Mouse (Mus musculus): ENCODE data around the gene Cdkn3. TPM values are rescaled to one million over a fixed set of nuclear protein-coding genes. Genes with fewer than 3 reads are reported as not detected.

Cdkn3 gene
- polyA plus RNA-seq, 1 experiment: 18.2 TPM

- H3K36me3 ChIP-seq (ENCODE audit: control insufficient read depth, insufficient read depth): peaks cover 74% of the 10 kb centered on the region
- no peak overlapping the region for H3ac ChIP-seq (ENCODE audit: control insufficient read depth, insufficient read length, low read depth)
- TF ChIP-seq CTCF (IDR thresholded peaks at IDR 0.05; ENCODE audit: control insufficient read depth, insufficient read depth, insufficient read length) (no peak), MYOG (IDR thresholded peaks at IDR 0.05; ENCODE audit: control insufficient read depth, extremely low read depth, insufficient read length) (no peak), FOSL1 (IDR thresholded peaks at IDR 0.05; ENCODE audit: insufficient read depth, low read length, poor library complexity, severe bottlenecking) (no peak), CEBPB (IDR thresholded peaks at IDR 0.05; ENCODE audit: low read depth) (no peak)
- peaks cover 95% of the 10 kb centered on the region for H3K79me2 ChIP-seq (ENCODE audit: control insufficient read depth, insufficient read depth)
- H3K79me3 ChIP-seq (ENCODE audit: low read depth): peaks cover 84% of the 10 kb centered on the region
- H3K27me3 ChIP-seq (ENCODE audit: control insufficient read depth, insufficient read depth, insufficient read length): no peaks in the 10 kb centered on the region
- H3K4me3 ChIP-seq (ENCODE audit: insufficient read depth, poor library complexity, severe bottlenecking): no peak overlapping the region
These were observed 22.0 kb downstream of the Cdkn3 start for GRCm38 (mm10) chr14:46782187-46782828.

GRCm38 (mm10) chr14:46783327-46783926 is 23.1 kb downstream of the Cdkn3 start:
- Histone ChIP-seq H3K79me2 (ENCODE audit: control insufficient read depth, insufficient read depth) (peaks cover 98% of the 10 kb centered on the region), H3K36me3 (ENCODE audit: control insufficient read depth, insufficient read depth) (peaks cover 66% of the 10 kb centered on the region), H3K4me3 (ENCODE audit: insufficient read depth, poor library complexity, severe bottlenecking) (no peak overlapping the region), H3K27me3 (ENCODE audit: control insufficient read depth, insufficient read depth, insufficient read length) (no peaks in the 10 kb centered on the region), H3K79me3 (ENCODE audit: low read depth) (peaks cover 87% of the 10 kb centered on the region), H3ac (ENCODE audit: control insufficient read depth, insufficient read length, low read depth) (no peak overlapping the region)
- TF ChIP-seq MYOG (IDR thresholded peaks at IDR 0.05; ENCODE audit: control insufficient read depth, extremely low read depth, insufficient read length) (no peak), MAX (IDR thresholded peaks at IDR 0.05) (no peak), CEBPB (IDR thresholded peaks at IDR 0.05; ENCODE audit: low read depth) (no peak), USF1 (IDR thresholded peaks at IDR 0.05; ENCODE audit: low read depth) (no peak), CTCF (IDR thresholded peaks at IDR 0.05; ENCODE audit: control insufficient read depth, insufficient read depth, insufficient read length) (no peak), FOSL1 (IDR thresholded peaks at IDR 0.05; ENCODE audit: insufficient read depth, low read length, poor library complexity, severe bottlenecking) (no peak), MYOD1 (IDR thresholded peaks at IDR 0.05; ENCODE audit: control insufficient read depth, insufficient read length, low read depth) (no peak)

- TF ChIP-seq USF1 (IDR thresholded peaks at IDR 0.05; ENCODE audit: low read depth) (no peak), MYOD1 (IDR thresholded peaks at IDR 0.05; ENCODE audit: control insufficient read depth, insufficient read length, low read depth) (no peak), CTCF (IDR thresholded peaks at IDR 0.05; ENCODE audit: control insufficient read depth, insufficient read depth, insufficient read length) (no peak), MYOG (IDR thresholded peaks at IDR 0.05; ENCODE audit: control insufficient read depth, extremely low read depth, insufficient read length) (no peak), FOSL1 (IDR thresholded peaks at IDR 0.05; ENCODE audit: insufficient read depth, low read length, poor library complexity, severe bottlenecking) (no peak)
- Histone ChIP-seq H3K36me3 (ENCODE audit: control insufficient read depth, insufficient read depth) (peaks cover 48% of the 10 kb centered on the region), H3K79me3 (ENCODE audit: low read depth) (peaks cover 72% of the 10 kb centered on the region), H3K27me3 (ENCODE audit: control insufficient read depth, insufficient read depth, insufficient read length) (no peaks in the 10 kb centered on the region), H3K4me3 (ENCODE audit: insufficient read depth, poor library complexity, severe bottlenecking) (no peak overlapping the region), H3K79me2 (ENCODE audit: control insufficient read depth, insufficient read depth) (peaks cover 79% of the 10 kb centered on the region), H3ac (ENCODE audit: control insufficient read depth, insufficient read length, low read depth) (no peak overlapping the region)
These were observed 24.9 kb downstream of the Cdkn3 start for GRCm38 (mm10) chr14:46785247-46785646.

DNA sequence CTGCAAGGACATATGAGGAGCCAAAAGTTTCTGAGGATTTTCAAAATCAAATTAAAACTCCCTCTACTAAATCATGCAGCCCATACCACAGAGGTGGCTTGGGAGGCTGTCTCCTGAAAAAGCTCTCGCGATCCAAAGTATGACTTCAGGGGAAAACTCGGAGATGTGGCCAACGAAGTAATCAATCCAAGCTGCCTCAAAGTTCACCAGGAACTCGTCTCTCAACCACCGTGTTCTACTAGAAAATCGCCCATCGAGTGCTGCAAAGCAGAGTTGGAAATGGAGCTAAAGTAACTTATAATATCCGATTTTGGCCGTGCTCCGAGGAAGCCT is 27.1 kb downstream of the Cdkn3 start:
- Histone ChIP-seq H3K27me3 (ENCODE audit: control insufficient read depth, insufficient read depth, insufficient read length) (no peaks in the 10 kb centered on the region), H3ac (ENCODE audit: control insufficient read depth, insufficient read length, low read depth) (peak overlapping the region; percentile 82), H3K79me2 (ENCODE audit: control insufficient read depth, insufficient read depth) (peaks cover 58% of the 10 kb centered on the region), H3K4me3 (ENCODE audit: insufficient read depth, poor library complexity, severe bottlenecking) (peak overlapping the region; percentile 71), H3K36me3 (ENCODE audit: control insufficient read depth, insufficient read depth) (peaks cover 28% of the 10 kb centered on the region), H3K79me3 (ENCODE audit: low read depth) (peaks cover 51% of the 10 kb centered on the region)
- TF ChIP-seq CTCF (IDR thresholded peaks at IDR 0.05; ENCODE audit: control insufficient read depth, insufficient read depth, insufficient read length) (no peak), MYOG (IDR thresholded peaks at IDR 0.05; ENCODE audit: control insufficient read depth, extremely low read depth, insufficient read length) (no peak)

DNA sequence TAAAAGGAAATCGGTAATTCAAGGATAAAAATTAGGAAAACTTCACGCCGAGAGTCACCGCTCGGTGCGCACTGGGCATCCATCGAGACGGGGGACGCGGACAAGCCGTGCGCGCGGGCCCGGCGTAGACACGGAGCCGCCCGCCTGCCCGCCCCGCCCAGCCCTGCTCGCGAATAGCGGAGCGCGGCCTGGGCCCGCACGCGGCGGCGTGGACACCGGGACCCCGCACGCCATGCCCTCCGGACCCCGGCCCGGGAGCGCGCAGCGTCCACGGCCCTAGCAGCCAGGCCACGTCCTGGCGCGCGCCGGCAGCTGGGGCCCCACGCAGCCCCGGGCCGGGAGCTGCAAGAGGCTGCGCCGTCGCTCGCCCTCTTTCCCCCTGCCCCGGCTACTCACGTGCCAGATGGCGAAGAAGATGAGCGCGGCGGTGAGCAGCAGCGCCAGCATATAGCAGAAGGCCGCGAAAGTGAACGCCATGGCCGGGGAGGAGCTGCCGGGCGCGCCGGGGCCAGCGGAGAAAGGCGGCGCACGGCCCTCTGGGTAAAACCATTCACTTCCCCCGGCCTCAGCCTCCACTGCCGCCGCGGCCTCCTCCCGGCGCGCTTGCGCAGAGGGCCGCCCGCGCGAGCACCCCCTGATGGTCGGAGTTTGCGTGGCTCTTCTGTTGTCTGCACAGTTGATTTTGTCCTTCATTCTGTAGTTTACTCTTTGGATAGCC is 27.6 kb downstream of the Cdkn3 start, which contains the start of gene Cnih1:
TSS of gene Cnih1 (minus strand) at position 625 of the 718 bp plus-strand sequence.
- H3K4me3 ChIP-seq (ENCODE audit: insufficient read depth, poor library complexity, severe bottlenecking): peak within 1 kb of the TSS; percentile 71
- no peaks in the 10 kb centered on the region for H3K27me3 ChIP-seq (ENCODE audit: control insufficient read depth, insufficient read depth, insufficient read length)
- H3K79me3 ChIP-seq (ENCODE audit: low read depth): peaks cover 46% of the 10 kb centered on the region
- peaks cover 52% of the 10 kb centered on the region for H3K79me2 ChIP-seq (ENCODE audit: control insufficient read depth, insufficient read depth)
- H3K36me3 ChIP-seq (ENCODE audit: control insufficient read depth, insufficient read depth): peaks cover 24% of the 10 kb centered on the region
- peak within 1 kb of the TSS; percentile 82 for H3ac ChIP-seq (ENCODE audit: control insufficient read depth, insufficient read length, low read depth)
- no peak for TF ChIP-seq CEBPB (IDR thresholded peaks at IDR 0.05; ENCODE audit: low read depth)
- TF ChIP-seq MYOD1 (IDR thresholded peaks at IDR 0.05; ENCODE audit: control insufficient read depth, insufficient read length, low read depth): no peak
- TF ChIP-seq MAX (IDR thresholded peaks at IDR 0.05): no peak
- no peak for TF ChIP-seq USF1 (IDR thresholded peaks at IDR 0.05; ENCODE audit: low read depth)
- TF ChIP-seq CTCF (IDR thresholded peaks at IDR 0.05; ENCODE audit: control insufficient read depth, insufficient read depth, insufficient read length): peak; percentile 80
- TF ChIP-seq MYOG (IDR thresholded peaks at IDR 0.05; ENCODE audit: control insufficient read depth, extremely low read depth, insufficient read length): no peak

All from C2C12 (cell line).